Mouse (Mus musculus): ENCODE measurements at regions not wholly inside any gene's neighbourhood (a gene's known extent, or its start where the extent isn't known, plus 50 kb on each side); places are given as distances from the start of the nearest gene placed in this dataset.
A peak's percentile ranks its signal among the peaks of the same experiment; 100 is the strongest.

DNA sequence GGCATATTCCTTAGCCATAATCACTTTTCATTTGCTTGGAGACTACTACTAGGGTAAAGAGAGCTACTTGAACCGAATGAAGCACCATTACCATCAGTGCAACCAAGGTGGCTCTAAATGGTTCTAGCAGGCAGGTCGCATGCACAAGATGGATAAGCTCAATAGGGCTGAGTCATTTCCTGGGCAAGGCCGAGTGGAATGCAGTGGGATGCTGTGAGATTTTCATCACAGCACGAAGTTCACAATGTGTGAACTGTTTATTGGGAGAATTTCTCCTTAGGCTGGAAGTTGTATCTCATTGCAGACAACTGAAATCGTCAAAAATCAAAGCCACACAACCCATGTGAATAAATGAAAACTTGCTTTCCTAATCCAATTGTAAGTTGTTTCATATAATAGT, 697.6 kb upstream of the Tenm3 start:
- Histone ChIP-seq H3K4me2 (replicated peaks; ENCODE audit: low read depth, low read length) (no peak overlapping the region), H3K27me3 (ENCODE audit: control insufficient read depth, insufficient read depth, low read length) (no peaks in the 10 kb centered on the region), H3K4me3 (ENCODE audit: low read length) (no peak overlapping the region), H3K4me1 (ENCODE audit: control insufficient read depth, insufficient read depth, low read length) (no peaks in the 10 kb centered on the region), H3K9me3 (ENCODE audit: control insufficient read depth, low read length) (no peaks in the 10 kb centered on the region), H3K36me3 (ENCODE audit: control insufficient read depth, insufficient read depth, low read length) (no peaks in the 10 kb centered on the region), H3K9ac (ENCODE audit: low read depth, low read length) (no peak overlapping the region), H3K27ac (ENCODE audit: low read depth, low read length) (no peak overlapping the region)
- no peak for ATAC-seq (ENCODE audit: low FRiP score, low TSS enrichment)
- 67% methylated on average over 5 of the region's 5 CpGs for WGBS

DNA sequence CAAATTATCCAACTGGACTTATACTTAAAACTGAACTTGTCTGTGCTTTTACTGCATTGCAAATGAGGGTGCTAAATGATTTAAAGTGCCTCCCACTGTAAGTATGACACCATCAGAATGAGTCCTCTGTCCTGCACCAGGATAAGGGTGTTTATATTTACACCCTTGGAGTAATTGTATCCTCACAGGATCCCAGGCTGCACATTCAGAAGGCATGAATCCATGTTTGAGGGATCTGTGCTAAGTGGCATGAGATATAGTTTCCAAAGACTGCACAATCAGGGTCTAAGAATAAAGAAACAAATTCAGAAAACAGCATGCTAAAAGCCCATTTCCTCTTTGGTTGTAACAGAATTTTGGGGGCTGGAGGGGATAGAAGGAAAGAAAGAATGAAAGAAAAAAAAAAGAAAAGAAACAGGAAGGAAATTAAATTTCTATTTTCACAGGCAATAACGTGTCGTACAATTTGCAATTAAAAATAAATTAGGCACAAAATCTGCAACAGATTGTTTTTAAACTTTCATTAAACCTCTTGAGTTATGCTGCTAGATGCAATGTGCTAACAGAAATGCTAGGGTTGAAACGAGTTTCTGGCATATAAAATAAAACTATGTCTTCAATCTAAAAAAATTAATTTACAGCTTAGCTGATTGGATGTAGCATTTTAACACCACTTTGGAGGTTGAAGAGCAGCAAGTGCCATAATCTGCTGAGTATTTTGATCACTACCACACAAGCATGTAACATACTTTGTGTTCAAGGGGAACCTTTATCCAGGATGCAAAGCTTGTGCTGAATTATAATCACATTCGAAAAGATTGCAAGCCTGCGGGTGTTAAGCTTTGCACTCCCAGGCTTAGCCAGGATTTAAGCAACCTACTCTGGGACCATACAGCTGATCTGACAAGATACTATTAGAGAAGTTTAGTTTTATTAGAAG, 689.9 kb upstream of the Tenm3 start:
- no peak overlapping the region for H3K4me2 ChIP-seq (replicated peaks; ENCODE audit: low read depth, low read length)
- H3K27me3 ChIP-seq (ENCODE audit: control insufficient read depth, insufficient read depth, low read length) = no peaks in the 10 kb centered on the region
- no peak overlapping the region for H3K9ac ChIP-seq (ENCODE audit: low read depth, low read length)
- WGBS = 83% methylated on average over 5 of the region's 5 CpGs
- no peaks in the 10 kb centered on the region for H3K36me3 ChIP-seq (ENCODE audit: control insufficient read depth, insufficient read depth, low read length)
- no peak overlapping the region for H3K27ac ChIP-seq (ENCODE audit: low read depth, low read length)
- H3K4me3 ChIP-seq (ENCODE audit: low read length) = no peak overlapping the region
- H3K4me1 ChIP-seq (ENCODE audit: control insufficient read depth, insufficient read depth, low read length) = no peaks in the 10 kb centered on the region
- H3K9me3 ChIP-seq (ENCODE audit: control insufficient read depth, low read length) = no peaks in the 10 kb centered on the region
- no peak for ATAC-seq (ENCODE audit: low FRiP score, low TSS enrichment)

DNA sequence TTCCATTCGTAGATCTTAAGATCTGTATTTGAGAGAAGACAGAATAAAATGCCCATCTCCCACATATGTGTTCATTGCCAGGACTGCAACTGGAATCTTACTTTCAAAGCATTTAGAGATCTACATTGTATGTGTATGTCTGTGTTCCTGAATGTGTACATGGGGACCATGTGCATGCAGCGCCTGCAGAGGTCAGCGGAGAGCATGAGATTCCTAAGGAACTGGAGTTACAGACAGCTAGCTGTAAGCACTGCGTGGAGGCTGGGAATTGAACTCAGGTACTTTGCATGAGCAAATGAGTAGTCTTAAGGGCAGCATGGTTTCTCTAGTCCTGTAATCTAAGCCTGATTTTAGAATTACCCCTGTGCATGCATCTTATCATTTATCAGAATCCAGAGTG, 685.5 kb upstream of the Tenm3 start:
- Histone ChIP-seq H3K4me1 (ENCODE audit: control insufficient read depth, insufficient read depth, low read length) (no peaks in the 10 kb centered on the region), H3K4me2 (replicated peaks; ENCODE audit: low read depth, low read length) (no peak overlapping the region), H3K27me3 (ENCODE audit: control insufficient read depth, insufficient read depth, low read length) (no peaks in the 10 kb centered on the region), H3K36me3 (ENCODE audit: control insufficient read depth, insufficient read depth, low read length) (no peaks in the 10 kb centered on the region), H3K27ac (ENCODE audit: low read depth, low read length) (no peak overlapping the region), H3K9me3 (ENCODE audit: control insufficient read depth, low read length) (no peaks in the 10 kb centered on the region), H3K9ac (ENCODE audit: low read depth, low read length) (no peak overlapping the region), H3K4me3 (ENCODE audit: low read length) (no peak overlapping the region)
- no peak for ATAC-seq (ENCODE audit: low FRiP score, low TSS enrichment)
- 80% methylated on average over 4 of the region's 4 CpGs for WGBS

DNA sequence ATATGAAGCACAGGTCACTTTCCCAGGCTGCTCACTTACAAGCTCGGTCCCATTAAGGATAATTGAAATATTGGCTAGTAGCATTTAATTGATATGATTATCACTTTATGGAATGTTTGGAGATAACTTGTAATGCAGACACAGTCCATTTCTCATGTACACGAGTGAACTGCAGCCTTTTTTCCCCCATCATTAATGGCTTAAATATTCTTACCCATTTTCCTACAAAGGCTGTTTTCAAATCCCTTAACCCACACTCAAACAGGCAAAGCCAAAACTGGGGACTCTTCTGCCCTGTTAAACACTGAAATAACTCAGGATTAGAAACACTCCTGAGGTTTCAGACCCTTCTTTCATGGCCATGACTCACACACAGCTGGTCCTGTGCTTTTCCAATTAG, 649.2 kb upstream of the Tenm3 start:
- 85% methylated on average over 2 of the region's 2 CpGs for WGBS
- Histone ChIP-seq H3K4me2 (replicated peaks; ENCODE audit: low read depth, low read length) (no peak overlapping the region), H3K27ac (ENCODE audit: low read depth, low read length) (no peak overlapping the region), H3K4me3 (ENCODE audit: low read length) (no peak overlapping the region), H3K9me3 (ENCODE audit: control insufficient read depth, low read length) (no peaks in the 10 kb centered on the region), H3K27me3 (ENCODE audit: control insufficient read depth, insufficient read depth, low read length) (no peaks in the 10 kb centered on the region), H3K4me1 (ENCODE audit: control insufficient read depth, insufficient read depth, low read length) (no peaks in the 10 kb centered on the region), H3K36me3 (ENCODE audit: control insufficient read depth, insufficient read depth, low read length) (no peaks in the 10 kb centered on the region), H3K9ac (ENCODE audit: low read depth, low read length) (no peak overlapping the region)
- ATAC-seq (ENCODE audit: low FRiP score, low TSS enrichment) = no peak

DNA sequence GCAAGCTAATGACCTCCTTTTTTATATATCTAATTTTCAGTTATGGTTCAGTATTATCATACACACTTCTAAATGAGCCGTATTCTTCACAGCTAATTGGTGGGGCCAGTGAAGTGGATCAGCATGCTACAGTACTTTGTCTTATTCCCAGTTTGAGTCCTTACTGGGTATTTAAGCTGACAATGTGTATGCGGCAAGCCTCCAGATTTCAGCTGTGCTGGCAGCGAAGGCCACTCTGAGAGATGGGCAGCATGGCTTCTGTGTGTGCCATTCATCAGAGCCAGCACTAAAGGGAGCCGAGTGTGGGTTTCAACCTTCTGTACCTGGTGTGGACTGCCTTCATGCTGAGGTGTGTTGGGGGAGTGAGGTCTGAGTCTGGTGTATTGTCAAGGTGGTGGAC, 641.5 kb upstream of the Tenm3 start:
- no peak for ATAC-seq (ENCODE audit: low FRiP score, low TSS enrichment)
- H3K9ac ChIP-seq (ENCODE audit: low read depth, low read length) = no peak overlapping the region
- 84% methylated on average over 4 of the region's 4 CpGs for WGBS

DNA sequence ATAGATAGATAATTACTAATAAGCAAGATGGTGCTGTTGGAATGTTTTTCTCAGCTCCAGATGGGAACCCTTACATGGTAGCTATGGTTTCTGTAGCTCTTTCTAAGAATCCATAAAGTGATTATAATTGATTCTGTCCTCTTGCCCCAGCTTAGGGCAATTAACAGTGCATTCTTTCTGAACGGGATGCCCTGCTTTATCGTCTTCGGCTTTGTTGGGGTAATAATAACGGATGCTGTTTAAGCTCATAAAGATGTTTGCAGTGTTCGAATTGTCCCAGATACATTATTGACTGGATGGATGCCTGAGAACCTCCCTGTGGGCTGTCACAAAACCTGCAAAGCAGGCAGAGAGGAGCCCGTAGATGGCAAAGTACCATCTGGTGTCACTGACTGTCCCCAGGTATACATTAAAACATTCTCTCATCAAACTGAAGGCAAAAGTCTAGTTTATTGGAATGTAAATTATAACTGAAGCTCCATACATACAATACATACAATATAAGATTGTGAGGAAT, 637.8 kb upstream of the Tenm3 start:
- H3K4me3 ChIP-seq (ENCODE audit: low read length) = no peak overlapping the region

More for the DNA sequence above, 641.5 kb upstream of the Tenm3 start:
- Histone ChIP-seq H3K4me3 (ENCODE audit: low read length) (no peak overlapping the region), H3K9me3 (ENCODE audit: control insufficient read depth, low read length) (no peaks in the 10 kb centered on the region), H3K27me3 (ENCODE audit: control insufficient read depth, insufficient read depth, low read length) (no peaks in the 10 kb centered on the region), H3K4me2 (replicated peaks; ENCODE audit: low read depth, low read length) (no peak overlapping the region), H3K27ac (ENCODE audit: low read depth, low read length) (no peak overlapping the region), H3K36me3 (ENCODE audit: control insufficient read depth, insufficient read depth, low read length) (no peaks in the 10 kb centered on the region), H3K4me1 (ENCODE audit: control insufficient read depth, insufficient read depth, low read length) (no peaks in the 10 kb centered on the region)

DNA sequence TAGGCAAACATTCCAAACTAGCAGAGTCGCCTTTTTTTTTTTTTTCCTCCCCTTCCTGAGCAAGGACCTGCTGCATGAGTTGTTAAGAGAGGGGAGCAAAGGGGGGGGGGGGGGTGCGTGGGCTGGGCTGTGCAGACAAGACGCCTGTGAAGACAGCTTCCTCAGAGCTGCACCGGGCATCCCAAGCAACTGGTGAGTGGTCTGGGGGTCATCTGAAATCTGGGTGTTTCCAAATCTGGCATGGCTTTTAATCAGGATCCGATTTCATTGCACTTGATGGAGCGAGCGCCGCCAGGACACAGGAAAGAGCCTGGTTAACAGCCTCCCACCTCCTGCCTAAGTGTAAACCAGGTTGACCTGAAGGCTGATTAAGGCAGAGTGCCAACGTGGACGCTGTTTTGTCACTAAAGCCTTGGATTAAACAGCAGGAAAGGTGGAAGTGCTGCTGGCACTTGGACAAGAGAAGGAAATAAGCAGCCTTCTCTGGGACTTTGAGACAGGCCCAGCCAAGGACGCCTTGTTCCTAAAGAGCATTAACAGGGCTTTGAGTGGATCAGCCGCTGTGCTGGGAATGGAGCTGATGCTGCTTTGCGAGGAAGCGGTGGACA, 622.3 kb upstream of the Tenm3 start:
- no peaks in the 10 kb centered on the region for H3K27me3 ChIP-seq (ENCODE audit: control insufficient read depth, insufficient read depth, low read length)
- no peak overlapping the region for H3K4me3 ChIP-seq (ENCODE audit: low read length)
- H3K4me1 ChIP-seq (ENCODE audit: control insufficient read depth, insufficient read depth, low read length) = no peaks in the 10 kb centered on the region
- peak; percentile 86 for ATAC-seq (ENCODE audit: low FRiP score, low TSS enrichment)
- H3K4me2 ChIP-seq (replicated peaks; ENCODE audit: low read depth, low read length) = no peak overlapping the region; the same call in 1 of the 2 replicates
- 24% methylated on average over 13 of the region's 14 CpGs for WGBS
- H3K9me3 ChIP-seq (ENCODE audit: control insufficient read depth, low read length) = no peaks in the 10 kb centered on the region
- H3K27ac ChIP-seq (ENCODE audit: low read depth, low read length) = no peak overlapping the region
- no peaks in the 10 kb centered on the region for H3K36me3 ChIP-seq (ENCODE audit: control insufficient read depth, insufficient read depth, low read length)
- H3K9ac ChIP-seq (ENCODE audit: low read depth, low read length) = no peak overlapping the region

More for the DNA sequence above, 637.8 kb upstream of the Tenm3 start:
- H3K4me2 ChIP-seq (replicated peaks; ENCODE audit: low read depth, low read length) = no peak overlapping the region
- no peak overlapping the region for H3K27ac ChIP-seq (ENCODE audit: low read depth, low read length)
- no peaks in the 10 kb centered on the region for H3K9me3 ChIP-seq (ENCODE audit: control insufficient read depth, low read length)
- no peaks in the 10 kb centered on the region for H3K4me1 ChIP-seq (ENCODE audit: control insufficient read depth, insufficient read depth, low read length)
- no peaks in the 10 kb centered on the region for H3K36me3 ChIP-seq (ENCODE audit: control insufficient read depth, insufficient read depth, low read length)
- no peaks in the 10 kb centered on the region for H3K27me3 ChIP-seq (ENCODE audit: control insufficient read depth, insufficient read depth, low read length)
- 84% methylated on average over 6 of the region's 6 CpGs for WGBS
- ATAC-seq (ENCODE audit: low FRiP score, low TSS enrichment) = no peak
- H3K9ac ChIP-seq (ENCODE audit: low read depth, low read length) = no peak overlapping the region

DNA sequence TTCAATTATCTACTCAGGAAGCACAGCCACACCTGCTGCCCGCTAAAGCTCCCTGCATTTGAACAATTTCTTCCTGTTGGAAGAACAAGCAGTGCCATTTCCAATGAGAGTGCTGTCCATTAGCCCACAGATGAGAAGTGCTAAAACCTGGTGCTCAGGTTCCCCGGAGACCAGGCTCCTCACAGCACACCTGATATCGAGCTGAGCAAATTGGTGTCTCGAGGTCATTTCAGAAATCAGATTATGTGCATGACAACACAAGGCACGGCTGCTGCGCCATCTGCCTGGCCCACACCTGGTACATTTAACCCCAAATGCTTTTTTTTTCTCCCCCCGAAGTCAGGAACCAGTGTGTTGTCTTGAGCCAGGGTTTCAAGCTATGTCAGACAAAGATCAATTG, 621.3 kb upstream of the Tenm3 start:
- H3K27me3 ChIP-seq (ENCODE audit: control insufficient read depth, insufficient read depth, low read length) = no peaks in the 10 kb centered on the region
- ATAC-seq (ENCODE audit: low FRiP score, low TSS enrichment) = no peak
- no peak overlapping the region for H3K4me3 ChIP-seq (ENCODE audit: low read length)
- no peaks in the 10 kb centered on the region for H3K36me3 ChIP-seq (ENCODE audit: control insufficient read depth, insufficient read depth, low read length)
- H3K4me2 ChIP-seq (replicated peaks; ENCODE audit: low read depth, low read length) = no peak overlapping the region
- H3K27ac ChIP-seq (ENCODE audit: low read depth, low read length) = no peak overlapping the region
- H3K9me3 ChIP-seq (ENCODE audit: control insufficient read depth, low read length) = no peaks in the 10 kb centered on the region
- WGBS = 67% methylated on average over 7 of the region's 7 CpGs
- no peaks in the 10 kb centered on the region for H3K4me1 ChIP-seq (ENCODE audit: control insufficient read depth, insufficient read depth, low read length)
- H3K9ac ChIP-seq (ENCODE audit: low read depth, low read length) = no peak overlapping the region

DNA sequence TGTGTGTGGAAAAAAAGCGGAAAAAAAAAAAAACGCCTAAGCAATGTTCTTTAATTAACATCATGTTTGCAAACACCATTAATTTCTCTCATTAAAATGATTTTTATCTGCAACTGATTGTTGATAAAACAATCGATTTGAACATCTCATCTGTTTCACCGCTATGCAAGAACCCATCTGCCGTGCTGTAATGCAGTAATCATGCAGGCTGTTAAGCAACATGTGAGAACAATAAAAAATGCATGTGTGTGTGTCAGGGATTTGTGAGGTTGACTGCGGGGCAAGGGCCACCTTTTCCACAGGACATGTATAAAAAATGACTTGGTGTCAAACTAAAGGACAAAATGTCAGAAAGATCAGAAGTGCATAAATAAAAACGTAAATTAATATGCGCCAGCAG, 618.9 kb upstream of the Tenm3 start:
- no peak overlapping the region for H3K27ac ChIP-seq (ENCODE audit: low read depth, low read length)
- H3K4me3 ChIP-seq (ENCODE audit: low read length) = no peak overlapping the region
- no peaks in the 10 kb centered on the region for H3K4me1 ChIP-seq (ENCODE audit: control insufficient read depth, insufficient read depth, low read length)
- no peaks in the 10 kb centered on the region for H3K36me3 ChIP-seq (ENCODE audit: control insufficient read depth, insufficient read depth, low read length)
- H3K9ac ChIP-seq (ENCODE audit: low read depth, low read length) = no peak overlapping the region
- WGBS = 68% methylated on average over 8 of the region's 8 CpGs
- H3K9me3 ChIP-seq (ENCODE audit: control insufficient read depth, low read length) = no peaks in the 10 kb centered on the region
- ATAC-seq (ENCODE audit: low FRiP score, low TSS enrichment) = no peak
- no peak overlapping the region for H3K4me2 ChIP-seq (replicated peaks; ENCODE audit: low read depth, low read length)
- H3K27me3 ChIP-seq (ENCODE audit: control insufficient read depth, insufficient read depth, low read length) = no peaks in the 10 kb centered on the region
